Mouse (Mus musculus): Measurements from ENCODE around the gene Bbs5. TPM values are rescaled to one million over a fixed set of nuclear protein-coding genes. Genes with fewer than 3 reads are reported as not detected.

Gene Bbs5
- polyA plus RNA-seq (2012; ENCODE audit: insufficient read depth, insufficient read length, missing spikeins) = 5.7 and 6.5 TPM in 2 replicates

GRCm38 (mm10) chr2:69646726-69647490 is at the start of gene Bbs5:
Gene Bbs5, plus strand, starts transcription at chr2:69647171.
- peak within 1 kb of the TSS; percentile 93 for H3K4me3 ChIP-seq (ENCODE audit: insufficient read depth, low read length)
- peaks cover 5% of the 10 kb centered on the region; the same call in 1 of the 2 replicates for H3K4me1 ChIP-seq (ENCODE audit: control insufficient read depth, insufficient read depth, low read length)
- TF ChIP-seq POLR2A (IDR thresholded peaks at IDR 0.05; ENCODE audit: borderline replicate concordance, low read depth, low read length) = no peak
- TF ChIP-seq CTCF (IDR thresholded peaks at IDR 0.05; ENCODE audit: low read depth, low read length) = no peak
- H3K27ac ChIP-seq (ENCODE audit: insufficient read depth, low read depth, low read length) = no peak within 1 kb of the TSS

GRCm38 (mm10) chr2:69603726-69604393 is 43.1 kb upstream of the Bbs5 start:
- no peak for TF ChIP-seq POLR2A (IDR thresholded peaks at IDR 0.05; ENCODE audit: borderline replicate concordance, low read depth, low read length)
- no peak for TF ChIP-seq CTCF (IDR thresholded peaks at IDR 0.05; ENCODE audit: low read depth, low read length)

GRCm38 (mm10) chr2:69606621-69607020 is 40.4 kb upstream of the Bbs5 start:
- H3K4me3 ChIP-seq (ENCODE audit: insufficient read depth, low read length) = no peak overlapping the region
- TF ChIP-seq POLR2A (IDR thresholded peaks at IDR 0.05; ENCODE audit: borderline replicate concordance, low read depth, low read length) (no peak), CTCF (IDR thresholded peaks at IDR 0.05; ENCODE audit: low read depth, low read length) (no peak)
- H3K27ac ChIP-seq (ENCODE audit: insufficient read depth, low read depth, low read length) = no peak overlapping the region
- H3K4me1 ChIP-seq (ENCODE audit: control insufficient read depth, insufficient read depth, low read length) = no peaks in the 10 kb centered on the region

More at GRCm38 (mm10) chr2:69603726-69604393, 43.1 kb upstream of the Bbs5 start:
- Histone ChIP-seq H3K4me3 (ENCODE audit: insufficient read depth, low read length) (no peak overlapping the region), H3K27ac (ENCODE audit: insufficient read depth, low read depth, low read length) (no peak overlapping the region), H3K4me1 (ENCODE audit: control insufficient read depth, insufficient read depth, low read length) (no peaks in the 10 kb centered on the region)

GRCm38 (mm10) chr2:69612237-69612636 is 34.7 kb upstream of the Bbs5 start:
- Histone ChIP-seq H3K4me1 (ENCODE audit: control insufficient read depth, insufficient read depth, low read length) (peaks cover 12% of the 10 kb centered on the region), H3K4me3 (ENCODE audit: insufficient read depth, low read length) (no peak overlapping the region), H3K27ac (ENCODE audit: insufficient read depth, low read depth, low read length) (no peak overlapping the region)
- TF ChIP-seq CTCF (IDR thresholded peaks at IDR 0.05; ENCODE audit: low read depth, low read length) = no peak
- TF ChIP-seq POLR2A (IDR thresholded peaks at IDR 0.05; ENCODE audit: borderline replicate concordance, low read depth, low read length) = no peak

GRCm38 (mm10) chr2:69612716-69613115 is 34.3 kb upstream of the Bbs5 start:
- Histone ChIP-seq H3K4me3 (ENCODE audit: insufficient read depth, low read length) (no peak overlapping the region), H3K4me1 (ENCODE audit: control insufficient read depth, insufficient read depth, low read length) (peaks cover 12% of the 10 kb centered on the region), H3K27ac (ENCODE audit: insufficient read depth, low read depth, low read length) (peak overlapping the region; percentile 62; the same call in 1 of the 2 replicates)
- TF ChIP-seq CTCF (IDR thresholded peaks at IDR 0.05; ENCODE audit: low read depth, low read length) (no peak), POLR2A (IDR thresholded peaks at IDR 0.05; ENCODE audit: borderline replicate concordance, low read depth, low read length) (no peak)

GRCm38 (mm10) chr2:69613237-69613636 is 33.7 kb upstream of the Bbs5 start:
- TF ChIP-seq POLR2A (IDR thresholded peaks at IDR 0.05; ENCODE audit: borderline replicate concordance, low read depth, low read length) (no peak), CTCF (IDR thresholded peaks at IDR 0.05; ENCODE audit: low read depth, low read length) (no peak)
- peaks cover 12% of the 10 kb centered on the region for H3K4me1 ChIP-seq (ENCODE audit: control insufficient read depth, insufficient read depth, low read length)
- no peak overlapping the region for H3K4me3 ChIP-seq (ENCODE audit: insufficient read depth, low read length)
- H3K27ac ChIP-seq (ENCODE audit: insufficient read depth, low read depth, low read length) = peak overlapping the region; percentile 62

- Histone ChIP-seq H3K4me1 (ENCODE audit: control insufficient read depth, insufficient read depth, low read length) (peaks cover 8% of the 10 kb centered on the region), H3K4me3 (ENCODE audit: insufficient read depth, low read length) (no peak overlapping the region), H3K27ac (ENCODE audit: insufficient read depth, low read depth, low read length) (no peak overlapping the region)
- no peak for TF ChIP-seq POLR2A (IDR thresholded peaks at IDR 0.05; ENCODE audit: borderline replicate concordance, low read depth, low read length)
These were observed 28.6 kb upstream of the Bbs5 start for GRCm38 (mm10) chr2:69618336-69618735.

GRCm38 (mm10) chr2:69619286-69619685 is 27.7 kb upstream of the Bbs5 start:
- no peak for TF ChIP-seq POLR2A (IDR thresholded peaks at IDR 0.05; ENCODE audit: borderline replicate concordance, low read depth, low read length)
- TF ChIP-seq CTCF (IDR thresholded peaks at IDR 0.05; ENCODE audit: low read depth, low read length) = no peak
- H3K4me3 ChIP-seq (ENCODE audit: insufficient read depth, low read length) = no peak overlapping the region

GRCm38 (mm10) chr2:69629215-69629614 is 17.8 kb upstream of the Bbs5 start:
- TF ChIP-seq POLR2A (IDR thresholded peaks at IDR 0.05; ENCODE audit: borderline replicate concordance, low read depth, low read length) (no peak), CTCF (IDR thresholded peaks at IDR 0.05; ENCODE audit: low read depth, low read length) (no peak)
- Histone ChIP-seq H3K27ac (ENCODE audit: insufficient read depth, low read depth, low read length) (no peak overlapping the region), H3K4me1 (ENCODE audit: control insufficient read depth, insufficient read depth, low read length) (no peaks in the 10 kb centered on the region), H3K4me3 (ENCODE audit: insufficient read depth, low read length) (no peak overlapping the region)

More at GRCm38 (mm10) chr2:69619286-69619685, 27.7 kb upstream of the Bbs5 start:
- Histone ChIP-seq H3K27ac (ENCODE audit: insufficient read depth, low read depth, low read length) (no peak overlapping the region), H3K4me1 (ENCODE audit: control insufficient read depth, insufficient read depth, low read length) (peaks cover 2% of the 10 kb centered on the region; the same call in 1 of the 2 replicates)

- TF ChIP-seq CTCF (IDR thresholded peaks at IDR 0.05; ENCODE audit: low read depth, low read length) (no peak), POLR2A (IDR thresholded peaks at IDR 0.05; ENCODE audit: borderline replicate concordance, low read depth, low read length) (no peak)
- Histone ChIP-seq H3K27ac (ENCODE audit: insufficient read depth, low read depth, low read length) (no peak overlapping the region), H3K4me3 (ENCODE audit: insufficient read depth, low read length) (no peak overlapping the region), H3K4me1 (ENCODE audit: control insufficient read depth, insufficient read depth, low read length) (no peaks in the 10 kb centered on the region)
These were observed 17.1 kb upstream of the Bbs5 start for GRCm38 (mm10) chr2:69629914-69630313.

Measured in bone marrow macrophage, adult 2 months (primary cell).